Mouse (Mus musculus) inflammation-experienced regulatory T-cells, adult 16 weeks (primary cell): ENCODE data around the gene Mfsd9. TPM values are rescaled to one million over a fixed set of nuclear protein-coding genes. Genes with fewer than 3 reads are reported as not detected.

Experiments
- polyA plus RNA-seq: library from polyadenylated mRNA; unstranded; fragments of 100-300 nt; shearing (Covaris generic); gene quantifications from one replicate; pipeline ENCODE4 v1.2.1, GENCODE M21; 2017

Mfsd9 gene
- polyA plus RNA-seq, result 3.3 TPM

DNA sequence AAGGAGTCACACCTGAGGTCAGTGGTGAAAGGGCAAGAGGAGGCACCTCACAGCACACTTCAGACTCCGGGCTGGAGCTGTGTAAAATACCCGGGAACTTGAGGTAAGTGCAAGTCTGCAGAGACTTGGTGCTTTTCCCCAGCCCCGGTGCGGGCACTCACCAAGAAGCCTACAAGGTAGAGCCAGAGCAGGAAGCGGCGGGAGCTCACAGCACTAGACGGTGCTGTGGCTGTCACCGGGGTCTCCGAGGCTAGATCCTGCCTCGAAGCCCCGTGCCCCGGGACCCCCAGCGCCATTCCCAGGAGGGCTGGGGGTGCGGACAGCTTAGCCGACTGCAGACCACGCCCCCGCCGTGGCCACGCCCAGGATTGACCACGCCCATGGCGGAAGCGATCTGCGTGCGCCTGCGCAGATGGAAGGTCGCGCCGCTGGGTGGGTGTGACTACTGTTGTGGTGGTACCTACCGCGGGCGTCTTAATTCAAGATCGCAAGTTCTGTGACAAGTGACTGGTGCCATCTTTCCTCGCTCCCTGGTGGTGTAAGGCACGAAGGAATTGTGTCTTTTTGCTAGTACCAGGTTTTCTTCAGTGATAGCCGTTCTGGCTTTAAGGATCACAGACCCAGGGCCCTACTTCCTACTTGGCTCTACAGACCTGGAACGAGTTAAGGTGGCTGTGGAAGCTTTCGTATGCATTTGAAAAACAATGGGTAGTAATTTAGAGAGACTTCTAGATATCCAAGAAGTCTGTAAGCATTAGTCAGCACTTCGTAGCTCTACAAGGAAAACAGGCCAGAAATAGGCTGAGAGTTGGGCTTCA lies at the start of gene Mfsd9:
Mfsd9 (minus strand) TSS at position 364 of the 818 bp plus-strand sequence.

DNA sequence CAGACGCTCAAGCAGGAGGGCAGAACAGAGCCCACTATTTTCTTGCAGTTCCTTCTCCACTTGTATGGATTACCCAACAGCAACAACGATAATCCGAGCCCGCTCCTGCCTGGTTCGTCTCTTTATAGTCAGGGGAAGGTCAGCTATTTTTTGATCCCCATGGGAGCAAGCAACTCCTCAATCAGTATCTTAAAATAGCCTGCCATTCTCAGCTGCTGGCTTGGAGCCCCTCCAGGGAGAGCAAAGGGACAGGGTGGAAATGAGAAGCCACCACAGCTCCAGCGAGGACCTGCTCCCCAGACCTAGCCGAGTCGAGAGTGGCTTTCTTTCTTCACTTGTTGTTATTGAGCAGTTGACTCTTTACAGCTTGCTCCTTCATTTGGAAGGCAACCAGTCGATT lies 14.9 kb upstream of the Mfsd9 start, which contains the start of gene Tmem182:
Tmem182 (plus strand) TSS at position 251 of the 400 bp plus-strand sequence.

Other genes starting within 250 kb of the Mfsd9 start
- gene Slc9a4, start 210.6 kb downstream of the Mfsd9 start, polyA plus RNA-seq, result not detected
- gene Slc9a2, start 110.1 kb downstream of the Mfsd9 start, polyA plus RNA-seq, result not detected
- gene Tmem182, start 14.9 kb upstream of the Mfsd9 start, polyA plus RNA-seq, result not detected